Mouse (Mus musculus) midbrain, postnatal 0 days (tissue): ENCODE results near the gene Vmn2r29. TPM values are rescaled to one million over a fixed set of nuclear protein-coding genes. Genes with fewer than 3 reads are reported as not detected.
"Not testable (repeated sequence)": the region's sequence is repeated elsewhere in the genome, so short reads cannot be mapped to it uniquely, and the experiment has no call there.

ENCODE experiments used
- ATAC-seq: fragments of 200-750 bp; cut with Nextera tagmentation; 2 replicates; pipeline ENCODE4 v1.8.0; 2017; ENCODE audit warnings: moderate number of reproducible peaks, mild to moderate bottlenecking, moderate TSS enrichment, moderate library complexity; ENCODE audit not compliant: low FRiP score
- DNase-seq: peaks from one replicate; pipeline ENCODE4 v3.0.0-alpha.2; 2015; ENCODE audit warnings: low spot score
- H3K27ac ChIP-seq: fragments of 300-500 bp; sonication (generic); 2 replicates; pipeline ENCODE4 v1.5.1; 2014; ENCODE audit warnings: low read depth, mild to moderate bottlenecking, low read length, mixed read lengths
- H3K27me3 ChIP-seq: fragments of 300-500 bp; sonication (generic); 2 replicates; pipeline ENCODE4 v1.6.1; 2014; ENCODE audit warnings: low read length, control low read depth, mixed read lengths; ENCODE audit not compliant: insufficient read depth
- H3K36me3 ChIP-seq: fragments of 300-500 bp; sonication (generic); 2 replicates; pipeline ENCODE4 v1.6.1; 2014; ENCODE audit warnings: low read length, control low read depth, mixed read lengths; ENCODE audit not compliant: insufficient read depth
- H3K4me1 ChIP-seq: fragments of 300-500 bp; sonication (generic); 2 replicates; pipeline ENCODE4 v1.6.1; 2014; ENCODE audit warnings: mild to moderate bottlenecking, control low read depth, antibody characterized with exemption, low read length, mixed read lengths; ENCODE audit not compliant: insufficient read depth
- H3K4me2 ChIP-seq: fragments of 300-500 bp; sonication (generic); 2 replicates; pipeline ENCODE4 v1.6.1; 2014; ENCODE audit warnings: low read depth, mild to moderate bottlenecking, low read length, mixed read lengths; ENCODE audit not compliant: poor library complexity, severe bottlenecking
- H3K4me3 ChIP-seq: fragments of 300-500 bp; sonication (generic); 2 replicates; pipeline ENCODE4 v1.5.1; 2014; ENCODE audit warnings: low read depth, mild to moderate bottlenecking, low read length, moderate library complexity
- H3K9ac ChIP-seq: fragments of 300-500 bp; sonication (generic); replicated peaks from 2 replicates; pipeline ENCODE4 v1.6.1; 2014; ENCODE audit warnings: mild to moderate bottlenecking, low read length, moderate library complexity, mixed read lengths; ENCODE audit not compliant: poor library complexity, severe bottlenecking
- H3K9me3 ChIP-seq: fragments of 300-500 bp; sonication (generic); 2 replicates; pipeline ENCODE4 v1.6.1; 2016; ENCODE audit warnings: low read length, control low read depth
- CTCF ChIP-seq: IDR thresholded peaks from 2 replicates; pipeline ENCODE4 v1.5.1; 2016; ENCODE audit warnings: antibody characterized with exemption, mild to moderate bottlenecking
- WGBS: fragments of 180-500 bp; shearing (Covaris S2); extraction: QIAGEN DNeasy Blood & Tissue Kit; methylation state at CpG from one replicate; pipeline ENCODE4 v1.1.7; 2014; 5-methylcytosine and 5-hydroxymethylcytosine counted together
- polyA plus RNA-seq: library from polyadenylated mRNA; unstranded; fragments of >200 nt; fragmentation: Nextera tagmentation; extraction: Ambion mirVana; gene quantifications from 2 replicates; pipeline ENCODE4 v1.2.1, GENCODE M21; 2015
- total RNA-seq: library from RNA; depleted of rRNA; stranded (reverse); fragments of >200 nt; gene quantifications from 2 replicates; pipeline ENCODE4 v1.2.3, GENCODE M21; 2014; rRNA removed

Vmn2r29 gene
- 1.1 and 2.5 TPM in 2 replicates for total RNA-seq
- 1.4 and 2.5 TPM in 2 replicates for polyA plus RNA-seq

GRCm38 (mm10) chr7:7247228-7247627 is at the start of gene Vmn2r29:
Gene Vmn2r29 (minus strand): TSS chr7:7247328.
- H3K27me3 ChIP-seq, H3K9me3 ChIP-seq, DNase-seq, H3K4me3 ChIP-seq, H3K4me1 ChIP-seq, H3K4me2 ChIP-seq, H3K27ac ChIP-seq, ATAC-seq, H3K36me3 ChIP-seq, H3K9ac ChIP-seq: not testable (repeated sequence)
- WGBS: no CpG with 5 or more reads among the region's 1 CpGs

- 75% methylated on average over 16 of the region's 16 CpGs for WGBS
- H3K27ac ChIP-seq: no peak overlapping the region
- no peaks in the 10 kb centered on the region for H3K27me3 ChIP-seq
Observed at GRCm38 (mm10) chr7:7295595-7295994, 48.5 kb upstream of the Vmn2r29 start.

GRCm38 (mm10) chr7:7281383-7281782 is 34.3 kb upstream of the Vmn2r29 start:
- no peak overlapping the region for H3K4me3 ChIP-seq
- DNase-seq (no peak), ATAC-seq (no peak)
- H3K9ac ChIP-seq: no peak overlapping the region
- peaks cover 30% of the 10 kb centered on the region for H3K36me3 ChIP-seq
- no peak for TF ChIP-seq CTCF
- no peak overlapping the region for H3K27ac ChIP-seq
- H3K27me3 ChIP-seq: no peaks in the 10 kb centered on the region
- no peak overlapping the region for H3K4me2 ChIP-seq
- no peaks in the 10 kb centered on the region for H3K9me3 ChIP-seq
- 79% methylated on average over 1 of the region's 1 CpGs for WGBS
- H3K4me1 ChIP-seq: no peaks in the 10 kb centered on the region

More at GRCm38 (mm10) chr7:7295595-7295994, 48.5 kb upstream of the Vmn2r29 start:
- Histone ChIP-seq H3K4me1 (no peaks in the 10 kb centered on the region), H3K9ac (no peak overlapping the region), H3K4me3 (no peak overlapping the region), H3K36me3 (peaks cover 42% of the 10 kb centered on the region), H3K9me3 (no peaks in the 10 kb centered on the region), H3K4me2 (no peak overlapping the region)
- ATAC-seq (no peak), DNase-seq (peak; percentile 59)
- peak; percentile 71 for TF ChIP-seq CTCF

- ATAC-seq (peak; percentile 99), DNase-seq (peak; percentile 62)
- Histone ChIP-seq H3K4me2 (peak within 1 kb of the TSS; percentile 40), H3K27ac (peak within 1 kb of the TSS; percentile 67), H3K36me3 (peaks cover 10% of the 10 kb centered on the region), H3K4me3 (peak within 1 kb of the TSS; percentile 36), H3K9ac (peak within 1 kb of the TSS; percentile 59)
- H3K27me3 ChIP-seq, H3K9me3 ChIP-seq, H3K4me1 ChIP-seq: not testable (repeated sequence)
- peak; percentile 96 for TF ChIP-seq CTCF
- WGBS: 31% methylated on average over 43 of the region's 45 CpGs
Observed at GRCm38 (mm10) chr7:7277966-7278567, 30.9 kb upstream of the Vmn2r29 start, which contains the start of gene Gm45844. Gene Gm45844 (minus strand): TSS chr7:7278289.

- H3K9ac ChIP-seq: peak overlapping the region; percentile 59
- 26% methylated on average over 20 of the region's 24 CpGs for WGBS
- peak; percentile 73 for ATAC-seq
- peak overlapping the region; percentile 36 for H3K4me3 ChIP-seq
- not testable (repeated sequence) for H3K36me3 ChIP-seq, H3K4me1 ChIP-seq, H3K27me3 ChIP-seq, H3K9me3 ChIP-seq
- H3K27ac ChIP-seq: peak overlapping the region; percentile 67
- peak; percentile 59 for DNase-seq
- H3K4me2 ChIP-seq: peak overlapping the region; percentile 40
Observed at GRCm38 (mm10) chr7:7277556-7277955, 30.4 kb upstream of the Vmn2r29 start.

- 3% methylated on average over 24 of the region's 24 CpGs for WGBS
- not testable (repeated sequence) for ATAC-seq
Observed at GRCm38 (mm10) chr7:7209313-7210151, 37.6 kb downstream of the Vmn2r29 start, which contains the start of gene Zfp772. Gene Zfp772 (minus strand): TSS chr7:7209998.

More at GRCm38 (mm10) chr7:7209313-7210151, 37.6 kb downstream of the Vmn2r29 start, which contains the start of gene Zfp772:
- H3K27ac ChIP-seq, H3K9ac ChIP-seq, H3K36me3 ChIP-seq, H3K9me3 ChIP-seq, H3K27me3 ChIP-seq, H3K4me1 ChIP-seq: not testable (repeated sequence)
- peak; percentile 26 for DNase-seq
- Histone ChIP-seq H3K4me2 (peak within 1 kb of the TSS; percentile 46), H3K4me3 (peak within 1 kb of the TSS; percentile 41)
